Mouse (Mus musculus) gastrocnemius, postnatal 14 days (tissue): ENCODE measurements around the gene Padi3. TPM values are rescaled to one million over a fixed set of nuclear protein-coding genes. Genes with fewer than 3 reads are reported as not detected.
A peak's percentile ranks its signal among the peaks of the same experiment; 100 is the strongest.

ENCODE experiments used
- DNase-seq: peaks from one replicate; pipeline ENCODE4 v3.0.0; 2021; ENCODE audit warnings: mixed read lengths
- intact Hi-C: fragments of 180-260 bp; cut with DNase I; formaldehyde crosslinking; loops from one replicate; pipeline ENCODE4 v1.15.1; 2025; ENCODE audit warnings: low total_unique reads
- total RNA-seq, 2 experiments: library from RNA; stranded (reverse); gene quantifications; 2 replicates each; pipeline ENCODE4 v1.2.3; 2021

Gene Padi3
- total RNA-seq, 2 experiments from 2014 or later, result 1.3 to 1.9 TPM

- peak; percentile 52 for DNase-seq
- intact Hi-C loops, result no loop called here
Observed at GRCm38 (mm10) chr4:140744654-140745053, 65.8 kb downstream of the Padi3 start.

- intact Hi-C loops, result no loop called here
Observed at GRCm38 (mm10) chr4:140743086-140743485, 67.4 kb downstream of the Padi3 start.

GRCm38 (mm10) chr4:140742543-140742942, 67.9 kb downstream of the Padi3 start, which contains the start of gene Padi6:
Gene Padi6, minus strand, starts transcription at chr4:140742643.
- intact Hi-C loops, result no loop called here
- DNase-seq, result no peak

More at GRCm38 (mm10) chr4:140743086-140743485, 67.4 kb downstream of the Padi3 start:
- no peak for DNase-seq

GRCm38 (mm10) chr4:140741401-140741800, 69.0 kb downstream of the Padi3 start:
- intact Hi-C loops, result no loop called here

GRCm38 (mm10) chr4:140740655-140741054, 69.8 kb downstream of the Padi3 start:
- intact Hi-C loops, result no loop called here
- DNase-seq, result no peak

More at GRCm38 (mm10) chr4:140741401-140741800, 69.0 kb downstream of the Padi3 start:
- no peak for DNase-seq

Other genes starting within 250 kb of the Padi3 start
- gene Arhgef10l, start 144.6 kb downstream of the Padi3 start, total RNA-seq, result 10 to 100 TPM; 39.2 to 49.0 TPM
- gene Rcc2, start 110.1 kb downstream of the Padi3 start, total RNA-seq, result 10 to 100 TPM; 14.2 to 19.3 TPM
- gene Padi6, start 68.0 kb downstream of the Padi3 start, total RNA-seq, result not detected
- under 1 TPM; 0.13 to 0.14 TPM for gene Padi4, start 36.4 kb downstream of the Padi3 start, total RNA-seq
- under 1 TPM; 0.07 to 0.08 TPM for gene Padi1, start 35.1 kb upstream of the Padi3 start, total RNA-seq
- 100 to 1,000 TPM; 101 to 150 TPM for gene Padi2, start 95.7 kb upstream of the Padi3 start, total RNA-seq
- gene Sdhb, start 150.6 kb upstream of the Padi3 start, total RNA-seq, result 100 to 1,000 TPM; 480 to 609 TPM
- 10 to 100 TPM; 16.1 to 17.0 TPM for gene Atp13a2, start 176.2 kb upstream of the Padi3 start, total RNA-seq
- gene Mfap2, start 199.8 kb upstream of the Padi3 start, total RNA-seq, result 10 to 100 TPM; 33.9 to 47.3 TPM
- gene Crocc, start 249.9 kb upstream of the Padi3 start, total RNA-seq, result 1 to 10 TPM; 2.6 to 4.0 TPM